Mouse (Mus musculus) heart, adult 18-20 months (tissue): ENCODE results near the gene Cd2. TPM values are rescaled to one million over a fixed set of nuclear protein-coding genes. Genes with fewer than 3 reads are reported as not detected.

Source experiments
- DNase-seq, 2 experiments: peaks; one replicate each; pipeline ENCODE4 v3.0.0; 2021 to 2022; ENCODE audit warnings: mixed read lengths in 1 of 2
- total RNA-seq, 2 experiments: library from RNA; stranded (reverse); gene quantifications; 2 replicates each; pipeline ENCODE4 v1.2.3; 2021

Gene Cd2
- total RNA-seq, 2 experiments from 2014 or later: 0.32 to 4.6 TPM

DNA sequence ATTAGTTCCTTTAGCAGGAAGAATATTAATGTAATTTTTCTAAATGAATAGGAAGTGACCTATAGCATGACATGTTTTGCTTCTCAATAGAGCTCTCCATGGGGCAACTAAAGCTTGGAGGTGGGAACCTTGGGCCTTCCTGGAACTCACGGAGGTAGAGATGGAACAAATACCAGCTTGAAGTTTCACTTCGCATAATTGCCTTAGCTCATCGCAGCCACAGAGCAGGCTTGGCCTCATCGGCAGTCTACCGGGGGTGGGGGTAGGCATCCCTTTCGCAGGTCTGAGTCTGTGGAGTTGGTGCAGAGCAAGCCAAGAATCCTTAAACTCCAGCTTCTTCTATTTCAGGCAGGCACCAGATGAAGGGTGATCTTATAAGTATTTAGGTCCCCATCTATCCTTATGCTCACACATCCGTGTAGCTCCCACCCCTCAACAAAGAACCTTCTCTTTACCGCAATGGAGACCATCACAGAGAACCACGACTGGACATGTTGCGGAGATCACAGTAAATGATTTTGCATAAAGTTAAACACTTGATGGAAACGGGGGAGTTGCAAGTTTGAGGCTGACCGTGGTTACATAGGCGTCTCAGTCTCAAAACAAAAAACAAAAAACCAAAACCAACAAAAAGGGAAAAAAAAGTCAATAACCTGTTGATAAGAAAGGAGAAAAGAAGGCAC is 58.7 kb downstream of the Cd2 start:
- DNase-seq: no peak

GRCm38 (mm10) chr3:101228066-101228465 is 59.7 kb downstream of the Cd2 start:
- DNase-seq: no peak

Other genes starting within 250 kb of the Cd2 start
- gene Ptgfrn, start 177.7 kb downstream of the Cd2 start, total RNA-seq: 10 to 100 TPM; 19.8 to 21.3 TPM
- 10 to 100 TPM; 10.5 to 10.6 TPM for gene Igsf3, start 89.1 kb upstream of the Cd2 start, total RNA-seq